Mouse (Mus musculus): Measurements from ENCODE around the gene Plxdc1. TPM values are rescaled to one million over a fixed set of nuclear protein-coding genes. Genes with fewer than 3 reads are reported as not detected.

Gene Plxdc1
- polyA plus RNA-seq, 2 experiments, result 0.20 to 0.38 TPM

DNA sequence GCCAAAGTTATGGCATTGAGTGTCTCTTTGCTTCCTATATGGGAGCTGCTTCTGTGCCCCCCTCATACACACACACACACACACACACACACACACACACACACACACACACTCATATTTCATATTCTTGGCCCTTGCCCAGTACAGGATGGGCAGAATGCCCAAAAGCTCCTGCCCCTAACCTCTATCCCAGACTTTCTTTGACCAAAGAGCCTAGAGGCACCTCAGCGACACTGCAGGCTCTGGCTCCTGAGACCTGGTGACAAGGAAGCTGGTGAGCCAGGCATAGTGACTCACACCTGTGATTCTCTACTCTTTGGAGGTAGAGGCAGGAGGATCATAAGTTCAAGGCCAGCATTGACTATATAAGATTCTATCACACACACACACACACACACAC lies 34.5 kb upstream of the Plxdc1 start:
- H3K27me3 ChIP-seq (ENCODE audit: control insufficient read depth, insufficient read depth, low read length), result peaks cover 6% of the 10 kb centered on the region; the same call in 1 of the 2 replicates
- 69% methylated on average over 1 of the region's 1 CpGs for WGBS (ENCODE audit: insufficient replicate concordance)
- no peak for ATAC-seq (ENCODE audit: insufficient read depth)

DNA sequence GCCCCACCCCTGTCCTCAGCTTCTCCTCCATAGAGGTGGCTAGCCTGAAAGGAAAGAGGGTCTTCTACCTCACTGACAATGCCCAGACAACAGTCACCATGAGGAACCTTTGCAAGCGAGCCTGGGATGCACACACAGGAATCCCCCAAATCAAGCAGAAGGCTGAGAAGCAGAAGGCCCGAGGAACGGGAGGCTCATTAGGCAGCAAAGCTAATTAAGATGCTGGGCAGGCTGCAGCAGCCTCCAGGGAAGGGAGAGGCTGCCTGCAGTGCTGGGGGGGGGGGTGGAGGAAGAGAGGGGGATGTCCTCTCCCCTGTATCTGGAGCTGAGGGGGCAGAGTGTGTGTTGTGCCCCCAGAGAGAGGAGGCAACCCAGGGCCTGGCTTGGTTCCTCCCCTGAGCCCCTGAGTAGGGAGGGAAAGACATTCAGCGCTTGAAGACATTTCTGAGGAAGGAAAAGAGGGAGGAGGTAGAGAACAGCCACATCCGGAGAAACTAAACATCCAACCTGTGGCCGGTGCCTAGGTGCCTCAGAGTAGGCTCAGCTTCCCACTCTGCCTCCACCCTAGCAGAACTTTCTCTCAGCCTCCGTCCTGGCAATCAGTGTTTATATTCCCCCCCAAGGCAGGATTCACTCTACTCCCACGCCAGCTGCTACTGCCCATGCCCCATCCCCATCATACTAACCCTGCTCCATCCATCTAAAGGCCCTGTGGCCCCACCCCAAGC lies 33.8 kb upstream of the Plxdc1 start:
- peaks cover 0 to 2% of the 10 kb centered on the region in 2 experiments; a peak in 2 of 4 replicates for H3K4me1 ChIP-seq (replicated peaks; ENCODE audit: control insufficient read depth in 2 of 2, insufficient read depth in 2 of 2, low read length in 1 of 2)
- H3K27ac ChIP-seq, result no peak overlapping the region
- ATAC-seq (ENCODE audit: insufficient read depth) (no peak), DNase-seq (ENCODE audit: low read depth in 3 of 3, low spot score in 3 of 3) (no peak)
- no peaks in the 10 kb centered on the region for H3K9me3 ChIP-seq (ENCODE audit: control insufficient read depth, low read length)
- H3K4me2 ChIP-seq (ENCODE audit: low read depth), result no peak overlapping the region
- no peak overlapping the region for H3K9ac ChIP-seq (replicated peaks)
- TF ChIP-seq CTCF (IDR thresholded peaks at IDR 0.05; ENCODE audit: low read depth) (no peak), EP300 (IDR thresholded peaks at IDR 0.05; ENCODE audit: low read depth) (no peak)
- H3K4me3 ChIP-seq (ENCODE audit: insufficient read depth in 1 of 2, low read depth in 2 of 2, low read length in 2 of 2), result no peak overlapping the region
- 30% methylated on average over 8 of the region's 8 CpGs for WGBS (ENCODE audit: insufficient replicate concordance)
- peaks cover 6% of the 10 kb centered on the region; the same call in 1 of the 2 replicates for H3K27me3 ChIP-seq (ENCODE audit: control insufficient read depth, insufficient read depth, low read length)
- no peaks in the 10 kb centered on the region for H3K36me3 ChIP-seq (replicated peaks; ENCODE audit: control insufficient read depth, insufficient read depth, low read depth)

More for the DNA sequence above, 34.5 kb upstream of the Plxdc1 start:
- TF ChIP-seq CTCF (IDR thresholded peaks at IDR 0.05; ENCODE audit: low read depth), result no peak
- TF ChIP-seq EP300 (IDR thresholded peaks at IDR 0.05; ENCODE audit: low read depth), result no peak
- no peak overlapping the region for H3K4me2 ChIP-seq (ENCODE audit: low read depth)
- H3K4me3 ChIP-seq (ENCODE audit: insufficient read depth in 1 of 2, low read depth in 2 of 2, low read length in 2 of 2), result no peak overlapping the region
- no peaks in the 10 kb centered on the region for H3K9me3 ChIP-seq (ENCODE audit: control insufficient read depth, low read length)
- H3K9ac ChIP-seq (replicated peaks), result no peak overlapping the region
- no peak overlapping the region for H3K27ac ChIP-seq
- no peaks in the 10 kb centered on the region for H3K36me3 ChIP-seq (replicated peaks; ENCODE audit: control insufficient read depth, insufficient read depth, low read depth)
- peaks cover 2 to 4% of the 10 kb centered on the region in 2 experiments for H3K4me1 ChIP-seq (replicated peaks; ENCODE audit: control insufficient read depth in 2 of 2, insufficient read depth in 2 of 2, low read length in 1 of 2)
- no peak for DNase-seq (ENCODE audit: low read depth in 3 of 3, low spot score in 3 of 3)

DNA sequence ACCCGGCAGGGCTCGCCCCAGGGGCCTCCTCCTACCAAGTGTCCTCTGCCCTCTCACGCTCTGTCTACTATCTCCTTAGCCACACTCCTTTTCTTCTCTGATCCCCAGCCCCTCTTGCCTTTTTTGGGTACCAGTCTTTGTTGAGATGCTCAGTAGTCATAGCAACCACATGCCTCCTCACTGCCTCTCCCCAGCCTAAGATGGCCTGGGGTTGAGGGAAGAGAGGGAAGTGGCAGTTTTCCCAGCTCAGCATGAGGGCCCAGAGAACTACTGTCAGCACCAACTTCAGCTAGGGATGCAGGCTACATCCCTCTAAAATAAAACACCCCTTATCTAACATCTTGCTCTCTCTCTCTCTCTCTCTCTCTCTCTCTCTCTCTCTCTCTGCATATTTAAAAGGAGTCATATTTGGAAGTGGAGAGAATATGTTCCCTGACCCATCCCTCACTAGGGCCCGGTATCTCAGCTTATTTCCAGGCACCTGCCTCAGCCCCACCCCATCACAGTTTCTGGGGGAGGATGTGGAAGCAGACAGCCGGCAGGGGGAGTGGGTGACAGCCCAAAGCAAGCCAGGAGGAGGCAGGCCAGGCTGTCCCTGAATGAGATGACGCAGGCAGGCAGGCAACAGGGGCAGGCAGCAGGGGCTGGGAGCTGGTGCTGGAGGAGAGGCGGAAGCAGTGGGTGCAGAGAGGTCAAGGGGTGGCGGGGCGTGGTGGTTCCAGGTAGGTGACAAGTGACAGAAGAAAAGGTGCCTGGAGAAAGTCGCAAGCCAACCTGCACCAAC lies 32.8 kb upstream of the Plxdc1 start:
- peaks cover 6% of the 10 kb centered on the region; the same call in 1 of the 2 replicates for H3K27me3 ChIP-seq (ENCODE audit: control insufficient read depth, insufficient read depth, low read length)

DNA sequence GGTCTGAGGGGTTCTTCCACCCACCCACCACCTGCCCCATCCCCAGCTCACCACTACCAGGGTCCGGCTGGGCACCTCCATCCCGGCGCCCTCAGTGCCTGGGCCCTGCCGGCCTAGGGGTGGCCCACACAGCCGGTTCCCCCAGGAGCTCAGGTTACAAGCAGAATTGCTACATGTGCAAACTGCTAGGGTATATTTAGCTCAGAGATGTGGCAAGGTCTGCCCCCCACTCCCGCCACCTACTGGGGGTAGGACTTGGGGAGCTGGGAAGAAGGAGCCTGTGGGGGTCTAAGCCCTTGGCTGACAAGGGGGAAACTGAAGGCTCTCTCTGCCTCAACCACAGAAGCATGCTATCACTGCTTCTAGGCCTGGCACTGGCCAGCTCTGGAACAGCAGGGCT lies 32.0 kb upstream of the Plxdc1 start:
- no peak overlapping the region for H3K4me3 ChIP-seq (ENCODE audit: insufficient read depth in 1 of 2, low read depth in 2 of 2, low read length in 2 of 2)
- H3K27ac ChIP-seq, result no peak overlapping the region
- 55% methylated on average over 6 of the region's 6 CpGs for WGBS (ENCODE audit: insufficient replicate concordance)
- no peak overlapping the region for H3K4me2 ChIP-seq (ENCODE audit: low read depth)
- ATAC-seq (ENCODE audit: insufficient read depth), result no peak
- no peaks in the 10 kb centered on the region for H3K36me3 ChIP-seq (replicated peaks; ENCODE audit: control insufficient read depth, insufficient read depth, low read depth)
- H3K9me3 ChIP-seq (ENCODE audit: control insufficient read depth, low read length), result no peaks in the 10 kb centered on the region
- TF ChIP-seq CTCF (IDR thresholded peaks at IDR 0.05; ENCODE audit: low read depth) (no peak), EP300 (IDR thresholded peaks at IDR 0.05; ENCODE audit: low read depth) (no peak)
- no peak for DNase-seq (ENCODE audit: low read depth in 3 of 3, low spot score in 3 of 3)
- H3K9ac ChIP-seq (replicated peaks), result no peak overlapping the region
- H3K4me1 ChIP-seq (replicated peaks; ENCODE audit: control insufficient read depth in 2 of 2, insufficient read depth in 2 of 2, low read length in 1 of 2), result peaks cover 0 to 2% of the 10 kb centered on the region in 2 experiments; a peak in 2 of 4 replicates
- H3K27me3 ChIP-seq (ENCODE audit: control insufficient read depth, insufficient read depth, low read length), result peaks cover 6% of the 10 kb centered on the region; the same call in 1 of the 2 replicates

More for the DNA sequence above, 32.8 kb upstream of the Plxdc1 start:
- ATAC-seq (ENCODE audit: insufficient read depth) (no peak), DNase-seq (ENCODE audit: low read depth in 3 of 3, low spot score in 3 of 3) (no peak)
- H3K27ac ChIP-seq, result no peak overlapping the region
- H3K9me3 ChIP-seq (ENCODE audit: control insufficient read depth, low read length), result no peaks in the 10 kb centered on the region
- peaks cover 0 to 2% of the 10 kb centered on the region in 2 experiments; a peak in 2 of 4 replicates for H3K4me1 ChIP-seq (replicated peaks; ENCODE audit: control insufficient read depth in 2 of 2, insufficient read depth in 2 of 2, low read length in 1 of 2)
- WGBS (ENCODE audit: insufficient replicate concordance), result 25% methylated on average over 9 of the region's 10 CpGs
- TF ChIP-seq CTCF (IDR thresholded peaks at IDR 0.05; ENCODE audit: low read depth), result peak; percentile 71
- TF ChIP-seq EP300 (IDR thresholded peaks at IDR 0.05; ENCODE audit: low read depth), result no peak
- no peak overlapping the region for H3K4me2 ChIP-seq (ENCODE audit: low read depth)
- H3K9ac ChIP-seq (replicated peaks), result no peak overlapping the region
- H3K4me3 ChIP-seq (ENCODE audit: insufficient read depth in 1 of 2, low read depth in 2 of 2, low read length in 2 of 2), result no peak overlapping the region
- no peaks in the 10 kb centered on the region for H3K36me3 ChIP-seq (replicated peaks; ENCODE audit: control insufficient read depth, insufficient read depth, low read depth)

DNA sequence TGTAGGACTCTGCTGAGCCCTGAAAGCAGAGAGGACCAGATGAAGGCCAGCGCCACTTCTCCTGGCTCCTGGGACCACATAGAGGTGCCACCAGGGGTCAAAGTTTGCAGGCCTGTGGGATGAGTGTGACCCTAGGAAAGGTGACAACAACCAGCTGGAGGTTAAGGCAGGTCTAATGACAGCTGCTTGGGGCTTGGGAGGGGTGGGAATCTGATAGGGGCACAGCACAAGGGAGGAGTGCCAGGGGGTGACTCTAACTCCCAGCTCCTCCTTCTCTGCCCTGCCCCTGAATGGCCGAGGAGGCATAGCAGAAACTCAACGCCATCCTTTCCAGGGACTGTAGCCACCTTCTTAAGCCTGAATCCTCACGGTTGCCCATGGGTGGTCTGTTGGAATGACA lies 30.6 kb upstream of the Plxdc1 start:
- WGBS (ENCODE audit: insufficient replicate concordance), result 57% methylated on average over 4 of the region's 4 CpGs
- TF ChIP-seq EP300 (IDR thresholded peaks at IDR 0.05; ENCODE audit: low read depth) (no peak), CTCF (IDR thresholded peaks at IDR 0.05; ENCODE audit: low read depth) (no peak)

More for the DNA sequence above, 30.6 kb upstream of the Plxdc1 start:
- ATAC-seq (ENCODE audit: insufficient read depth) (no peak), DNase-seq (ENCODE audit: low read depth in 3 of 3, low spot score in 3 of 3) (no peak)
- no peaks in the 10 kb centered on the region for H3K9me3 ChIP-seq (ENCODE audit: control insufficient read depth, low read length)
- H3K9ac ChIP-seq (replicated peaks), result no peak overlapping the region
- no peaks in the 10 kb centered on the region for H3K36me3 ChIP-seq (replicated peaks; ENCODE audit: control insufficient read depth, insufficient read depth, low read depth)
- H3K27me3 ChIP-seq (ENCODE audit: control insufficient read depth, insufficient read depth, low read length), result peaks cover 2% of the 10 kb centered on the region; the same call in 1 of the 2 replicates
- H3K27ac ChIP-seq, result no peak overlapping the region
- no peak overlapping the region for H3K4me2 ChIP-seq (ENCODE audit: low read depth)
- H3K4me1 ChIP-seq (replicated peaks; ENCODE audit: control insufficient read depth in 2 of 2, insufficient read depth in 2 of 2, low read length in 1 of 2), result peaks cover 0 to 2% of the 10 kb centered on the region in 2 experiments; a peak in 2 of 4 replicates
- no peak overlapping the region for H3K4me3 ChIP-seq (ENCODE audit: insufficient read depth in 1 of 2, low read depth in 2 of 2, low read length in 2 of 2)

Data from liver, embryonic 14.5 days (tissue).